Mouse (Mus musculus) heart, embryonic 13.5 days (tissue): ENCODE results near the gene Opn3. TPM values are rescaled to one million over a fixed set of nuclear protein-coding genes. Genes with fewer than 3 reads are reported as not detected.

ENCODE experiments used
- ATAC-seq: fragments of 200-750 bp; cut with Nextera tagmentation; 2 replicates; pipeline ENCODE4 v1.8.0; 2017; ENCODE audit warnings: moderate TSS enrichment; ENCODE audit not compliant: insufficient number of reproducible peaks, low FRiP score, low TSS enrichment; ENCODE audit errors: extremely low read depth
- H3K27ac ChIP-seq: fragments of 300-500 bp; sonication (generic); replicated peaks from 2 replicates; pipeline ENCODE4 v1.5.1; 2015; ENCODE audit warnings: moderate library complexity, mild to moderate bottlenecking, inconsistent platforms
- H3K27me3 ChIP-seq: fragments of 300-500 bp; sonication (generic); replicated peaks from 2 replicates; pipeline ENCODE4 v1.6.1; 2015; ENCODE audit warnings: mild to moderate bottlenecking, inconsistent platforms
- H3K36me3 ChIP-seq: fragments of 300-500 bp; sonication (generic); 2 replicates; pipeline ENCODE4 v1.6.1; 2015; ENCODE audit warnings: mild to moderate bottlenecking, inconsistent platforms
- H3K4me1 ChIP-seq: fragments of 300-500 bp; sonication (generic); 2 replicates; pipeline ENCODE4 v1.6.1; 2015; ENCODE audit warnings: inconsistent platforms
- H3K4me2 ChIP-seq: fragments of 300-500 bp; sonication (generic); 2 replicates; pipeline ENCODE4 v1.6.1; 2015; ENCODE audit warnings: inconsistent platforms, mild to moderate bottlenecking, moderate library complexity
- H3K4me3 ChIP-seq: fragments of 300-500 bp; sonication (generic); 2 replicates; pipeline ENCODE4 v1.5.1; 2015; ENCODE audit warnings: moderate library complexity, mild to moderate bottlenecking, inconsistent platforms
- H3K9ac ChIP-seq: fragments of 300-500 bp; sonication (generic); 2 replicates; pipeline ENCODE4 v1.6.1; 2015; ENCODE audit warnings: inconsistent platforms, mild to moderate bottlenecking, moderate library complexity
- H3K9me3 ChIP-seq: fragments of 300-500 bp; sonication (generic); 2 replicates; pipeline ENCODE4 v1.6.1; 2016; ENCODE audit warnings: inconsistent platforms
- WGBS: fragments of 180-500 bp; shearing (Covaris S2); methylation state at CpG from one replicate; pipeline ENCODE4 v1.1.7; 2015; ENCODE audit warnings: mixed read lengths; 5-methylcytosine and 5-hydroxymethylcytosine counted together
- polyA plus RNA-seq: library from polyadenylated mRNA; unstranded; fragments of >200 nt; fragmentation: Nextera tagmentation; extraction: Ambion mirVana; gene quantifications from 2 replicates; pipeline ENCODE4 v1.2.1, GENCODE M21; 2015

The Opn3 gene
- polyA plus RNA-seq, 1 experiment from 2014 or later: 10.9 TPM

DNA sequence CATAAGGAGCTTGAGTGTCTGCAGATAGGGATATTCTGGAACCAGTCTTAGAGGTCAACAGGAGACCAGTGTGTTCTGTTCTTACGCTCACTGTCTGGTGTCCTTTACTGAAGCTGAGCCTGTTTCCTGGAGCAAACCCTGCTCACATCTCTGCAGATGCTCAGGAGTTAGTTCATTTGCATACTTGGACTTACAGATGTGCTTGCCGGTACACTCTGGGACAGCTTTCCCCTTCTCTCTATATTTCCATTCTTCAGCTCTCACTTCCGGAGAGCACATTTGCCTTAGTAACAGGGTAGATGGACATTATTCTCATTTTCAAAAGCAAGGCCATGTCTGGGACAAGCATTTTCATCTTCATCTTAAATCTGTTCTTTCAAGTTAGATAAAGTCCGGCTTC, 44.0 kb downstream of the Opn3 start:
- Histone ChIP-seq H3K9ac (no peak overlapping the region), H3K4me3 (no peak overlapping the region), H3K27ac (no peak overlapping the region), H3K4me2 (no peak overlapping the region), H3K4me1 (no peaks in the 10 kb centered on the region), H3K9me3 (no peaks in the 10 kb centered on the region), H3K27me3 (no peaks in the 10 kb centered on the region), H3K36me3 (no peaks in the 10 kb centered on the region)
- no peak for ATAC-seq
- 83% methylated on average over 4 of the region's 4 CpGs for WGBS

DNA sequence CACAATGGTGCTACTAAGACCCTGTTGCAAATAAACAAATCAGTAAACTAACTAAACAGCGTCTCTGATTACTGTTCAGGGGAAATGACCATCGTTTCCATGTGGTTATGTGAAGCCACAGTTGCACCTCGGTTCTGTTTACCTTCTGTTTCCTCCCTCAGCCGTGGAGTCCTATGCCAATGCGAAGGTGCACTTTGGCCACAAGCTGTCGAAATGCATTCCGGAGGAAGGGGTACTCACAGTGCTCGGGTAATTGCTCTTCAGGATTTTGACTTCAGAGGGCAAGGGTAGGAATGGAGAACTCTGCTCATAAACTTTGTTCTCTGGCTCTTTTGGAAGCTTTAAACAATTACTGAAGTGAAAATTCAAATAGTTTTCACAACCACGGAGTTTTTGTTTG, 45.6 kb downstream of the Opn3 start:
- Histone ChIP-seq H3K4me1 (no peaks in the 10 kb centered on the region), H3K9ac (no peak overlapping the region), H3K27me3 (no peaks in the 10 kb centered on the region), H3K27ac (no peak overlapping the region), H3K4me2 (no peak overlapping the region), H3K36me3 (no peaks in the 10 kb centered on the region), H3K9me3 (no peaks in the 10 kb centered on the region), H3K4me3 (no peak overlapping the region)
- no peak for ATAC-seq
- WGBS: 51% methylated on average over 9 of the region's 9 CpGs

DNA sequence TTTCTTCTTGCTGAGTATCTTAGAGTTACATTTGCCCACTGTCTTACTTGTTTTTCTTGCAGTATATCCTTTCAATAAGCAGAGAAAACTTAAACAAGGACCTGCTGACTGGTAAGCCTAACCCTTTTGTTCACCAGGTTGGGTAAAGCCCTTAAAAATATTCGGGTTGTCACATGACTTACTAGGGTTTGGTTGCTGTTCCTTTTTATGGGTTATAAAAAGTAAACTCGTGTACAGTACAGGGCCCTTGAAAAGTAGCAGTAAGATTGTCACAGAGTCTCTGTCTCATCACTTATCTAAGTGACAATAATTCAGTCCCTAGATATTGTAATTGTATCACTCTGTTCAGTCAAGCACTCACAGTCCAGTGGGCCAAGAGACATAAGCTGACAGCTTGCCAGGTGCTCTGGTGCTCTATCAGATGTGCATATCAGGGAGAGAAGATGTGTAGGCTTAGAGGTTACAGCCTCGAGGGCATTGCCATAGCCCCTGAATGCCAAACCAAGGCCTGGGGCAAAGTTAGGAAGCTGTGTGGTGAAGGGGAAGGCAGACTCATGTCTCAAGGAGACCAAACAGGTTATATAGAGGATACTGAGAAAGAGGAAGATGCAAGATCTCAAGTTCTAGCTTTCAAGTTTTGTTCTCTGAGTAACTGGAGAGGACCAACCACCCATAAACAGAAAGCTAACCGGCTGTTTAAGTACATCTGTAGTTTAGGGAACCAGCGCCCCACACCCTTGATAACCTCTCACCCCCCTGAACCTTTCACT, 48.9 kb downstream of the Opn3 start:
- Histone ChIP-seq H3K36me3 (no peaks in the 10 kb centered on the region), H3K9ac (no peak overlapping the region), H3K27me3 (no peaks in the 10 kb centered on the region), H3K4me1 (no peaks in the 10 kb centered on the region), H3K4me3 (no peak overlapping the region), H3K27ac (no peak overlapping the region), H3K4me2 (no peak overlapping the region), H3K9me3 (no peaks in the 10 kb centered on the region)
- WGBS: 49% methylated on average over 5 of the region's 5 CpGs
- no peak for ATAC-seq

DNA sequence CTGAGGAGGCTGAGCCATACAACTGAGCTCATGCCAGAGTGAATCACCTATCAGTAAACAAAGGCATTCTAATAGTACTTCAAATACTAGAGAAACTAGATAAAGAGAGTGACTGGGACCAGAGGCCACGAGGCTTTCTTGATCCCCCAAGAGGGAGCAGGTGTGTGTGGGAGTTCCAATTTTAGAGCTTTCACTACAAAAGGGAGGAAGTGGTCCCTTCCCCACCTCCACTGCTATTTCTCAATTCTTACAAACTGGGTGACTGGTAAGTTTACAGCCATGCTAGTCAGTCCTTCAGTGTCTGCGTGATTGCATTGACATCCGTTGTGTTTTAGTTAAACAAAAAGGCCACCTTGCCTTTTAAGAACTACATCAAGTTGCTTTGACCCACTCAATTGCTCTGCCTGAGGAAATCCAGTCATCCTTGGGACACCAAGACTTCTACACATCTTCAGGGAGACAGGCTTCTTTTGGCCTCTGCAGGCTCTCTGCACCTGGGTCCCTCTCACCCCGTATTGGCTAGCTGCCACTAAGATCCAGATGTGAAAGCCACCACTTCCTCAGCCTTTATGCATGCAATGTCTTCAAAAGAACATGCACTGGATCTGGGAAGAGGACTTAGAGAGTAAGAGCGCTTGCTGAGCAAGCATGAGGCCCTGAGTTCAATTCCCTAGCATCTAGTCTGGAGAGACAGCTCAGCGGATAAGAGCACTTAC, 52.0 kb downstream of the Opn3 start:
- Histone ChIP-seq H3K36me3 (no peaks in the 10 kb centered on the region), H3K4me1 (no peaks in the 10 kb centered on the region), H3K4me2 (no peak overlapping the region), H3K9ac (no peak overlapping the region), H3K9me3 (no peaks in the 10 kb centered on the region), H3K4me3 (no peak overlapping the region), H3K27me3 (no peaks in the 10 kb centered on the region; the same call in 1 of the 2 replicates), H3K27ac (no peak overlapping the region)
- 69% methylated on average over 6 of the region's 6 CpGs for WGBS
- ATAC-seq: no peak

DNA sequence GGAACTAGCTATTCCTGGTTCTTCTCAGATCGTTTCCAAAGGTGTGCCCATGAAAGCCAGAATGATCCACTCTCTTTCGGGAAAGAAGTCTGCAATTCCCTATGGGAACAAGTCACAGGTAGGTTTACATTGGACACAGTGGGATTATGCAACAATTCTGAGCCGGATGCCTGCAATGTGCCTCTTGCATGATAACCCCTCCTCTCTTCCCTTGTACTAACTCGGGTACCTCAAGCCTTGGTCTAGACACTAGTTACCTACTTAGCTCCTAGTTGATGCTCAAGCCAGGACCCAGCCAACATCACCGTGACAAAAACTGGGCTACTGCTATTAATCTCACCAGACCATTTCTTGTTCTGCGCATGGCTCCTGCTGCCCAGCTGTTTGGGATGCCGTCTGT, 53.5 kb downstream of the Opn3 start:
- no peaks in the 10 kb centered on the region; the same call in 1 of the 2 replicates for H3K27me3 ChIP-seq
- no peak for ATAC-seq
- no peak overlapping the region for H3K4me3 ChIP-seq
- H3K4me2 ChIP-seq: no peak overlapping the region
- H3K27ac ChIP-seq: no peak overlapping the region
- no peaks in the 10 kb centered on the region for H3K9me3 ChIP-seq
- no peaks in the 10 kb centered on the region for H3K36me3 ChIP-seq
- H3K9ac ChIP-seq: no peak overlapping the region
- 81% methylated on average over 7 of the region's 7 CpGs for WGBS
- no peaks in the 10 kb centered on the region for H3K4me1 ChIP-seq

DNA sequence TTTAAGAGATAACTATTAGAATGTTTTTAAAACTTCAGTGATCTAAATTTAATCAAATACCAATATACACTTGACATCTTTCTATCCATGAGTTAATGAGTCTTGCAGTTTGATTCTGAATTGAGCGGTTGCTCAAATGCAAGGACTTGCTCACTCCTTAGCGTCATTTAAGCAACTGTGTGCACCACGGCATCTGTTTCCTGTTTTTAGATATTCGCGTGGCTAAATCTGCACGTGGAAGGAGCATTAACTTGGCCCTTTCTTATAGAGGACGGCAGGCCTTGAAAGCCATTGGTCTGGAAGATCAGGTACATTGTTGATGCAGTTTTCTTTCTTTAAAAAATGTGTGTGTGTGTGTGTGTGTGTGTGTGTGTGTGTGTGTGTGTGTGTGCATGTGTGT, 54.9 kb downstream of the Opn3 start:
- H3K9ac ChIP-seq: no peak overlapping the region
- H3K4me2 ChIP-seq: no peak overlapping the region
- no peaks in the 10 kb centered on the region for H3K9me3 ChIP-seq
- no peaks in the 10 kb centered on the region for H3K36me3 ChIP-seq
- no peaks in the 10 kb centered on the region; the same call in 1 of the 2 replicates for H3K27me3 ChIP-seq
- H3K4me1 ChIP-seq: no peaks in the 10 kb centered on the region
- H3K4me3 ChIP-seq: no peak overlapping the region
- H3K27ac ChIP-seq: no peak overlapping the region
- 67% methylated on average over 7 of the region's 7 CpGs for whole genome bisulfite sequencing
- no peak for ATAC-seq

DNA sequence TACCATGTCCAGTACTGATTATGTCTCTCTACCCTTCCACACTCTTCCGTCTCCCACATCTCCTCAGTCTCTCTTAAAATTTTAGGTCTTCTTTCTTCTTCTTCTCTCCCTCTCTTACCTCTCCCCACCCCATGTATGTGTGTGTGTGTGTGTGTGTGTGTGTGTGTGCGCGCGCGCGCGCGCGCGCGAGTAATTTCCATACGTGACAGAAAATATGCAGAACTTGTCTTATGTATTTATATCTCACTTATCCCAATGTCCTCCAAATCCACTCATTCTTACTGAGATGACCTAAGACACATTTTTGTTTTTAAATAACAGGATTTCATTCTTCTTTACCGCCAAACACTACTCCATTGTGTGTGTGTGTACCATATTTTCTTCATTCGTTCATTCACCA, 60.1 kb downstream of the Opn3 start:
- Histone ChIP-seq H3K9me3 (no peaks in the 10 kb centered on the region), H3K4me2 (no peak overlapping the region), H3K9ac (no peak overlapping the region), H3K36me3 (no peaks in the 10 kb centered on the region), H3K4me3 (no peak overlapping the region), H3K4me1 (no peaks in the 10 kb centered on the region), H3K27me3 (no peaks in the 10 kb centered on the region; the same call in 1 of the 2 replicates), H3K27ac (no peak overlapping the region)
- ATAC-seq: no peak
- WGBS: 92% methylated on average over 14 of the region's 14 CpGs

DNA sequence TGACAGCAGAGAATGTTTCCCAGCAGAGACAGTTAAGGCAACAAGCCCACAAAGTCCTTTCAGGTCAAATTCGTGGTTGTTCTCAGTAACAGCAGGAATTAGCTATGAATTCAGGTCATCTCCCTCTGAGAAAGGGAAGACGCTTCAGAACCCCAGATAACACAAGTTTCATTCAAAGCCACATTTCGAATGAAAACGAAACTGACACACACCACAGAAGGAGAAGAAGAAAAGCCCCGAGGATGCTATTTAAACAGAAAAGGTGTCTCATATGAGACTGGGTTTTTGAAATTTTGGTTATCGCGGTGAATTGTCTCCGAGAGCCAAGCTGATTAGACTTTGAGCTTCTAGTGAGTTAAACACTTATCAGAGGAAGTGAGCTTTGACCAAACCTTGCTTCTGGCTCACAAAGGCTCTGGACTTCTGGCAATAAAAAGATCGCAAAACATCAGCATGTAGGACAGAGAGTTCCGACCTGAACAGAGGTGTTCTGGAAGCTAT, 60.8 kb downstream of the Opn3 start:
- H3K4me3 ChIP-seq: no peak overlapping the region
- no peaks in the 10 kb centered on the region for H3K4me1 ChIP-seq
- no peaks in the 10 kb centered on the region; the same call in 1 of the 2 replicates for H3K27me3 ChIP-seq
- 66% methylated on average over 10 of the region's 10 CpGs for WGBS
- ATAC-seq: no peak
- no peak overlapping the region for H3K4me2 ChIP-seq
- H3K27ac ChIP-seq: no peak overlapping the region
- no peak overlapping the region for H3K9ac ChIP-seq
- H3K36me3 ChIP-seq: no peaks in the 10 kb centered on the region
- H3K9me3 ChIP-seq: no peaks in the 10 kb centered on the region

DNA sequence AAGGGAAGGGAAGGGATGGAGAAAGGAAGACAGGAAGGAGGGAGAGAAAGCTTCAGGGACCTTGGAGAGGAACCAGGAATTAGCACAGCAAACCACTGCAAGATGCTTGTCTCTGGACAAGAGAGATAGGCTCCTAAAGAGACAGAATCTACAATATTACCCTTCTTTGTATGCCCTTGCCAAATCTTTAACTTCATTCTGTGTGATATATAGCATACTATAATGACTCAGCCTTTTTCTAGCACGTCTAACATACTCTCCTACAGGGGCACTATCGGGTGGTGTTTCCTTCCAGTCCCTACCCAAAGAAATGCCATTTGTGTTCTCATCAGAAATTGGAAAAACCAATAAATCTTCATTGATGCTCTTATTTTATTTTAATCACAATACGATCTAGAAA, 61.5 kb downstream of the Opn3 start:
- Histone ChIP-seq H3K4me3 (no peak overlapping the region), H3K4me2 (no peak overlapping the region)

DNA sequence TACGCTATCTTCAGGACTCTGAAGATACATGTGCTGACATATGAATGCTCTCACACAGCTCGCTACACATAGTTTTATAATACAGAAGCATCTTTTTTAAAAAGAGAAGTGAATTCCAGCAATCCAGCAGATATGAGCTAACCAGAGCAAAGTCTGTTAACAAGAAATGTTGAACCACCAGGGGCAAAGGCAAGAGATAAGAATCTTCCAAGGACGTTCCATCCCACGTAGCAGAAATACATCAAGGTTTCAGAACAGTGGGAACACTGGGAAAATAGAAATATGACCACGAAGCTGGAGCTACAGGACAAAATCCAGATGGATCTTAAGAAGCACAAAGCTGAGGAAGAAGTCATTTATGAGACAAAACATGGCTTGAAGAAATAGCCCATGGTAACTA, 62.2 kb downstream of the Opn3 start:
- Histone ChIP-seq H3K4me3 (no peak overlapping the region), H3K27ac (no peak overlapping the region), H3K9ac (no peak overlapping the region), H3K4me1 (no peaks in the 10 kb centered on the region), H3K27me3 (no peaks in the 10 kb centered on the region), H3K36me3 (no peaks in the 10 kb centered on the region), H3K4me2 (no peak overlapping the region), H3K9me3 (no peaks in the 10 kb centered on the region)
- WGBS: 70% methylated on average over 5 of the region's 5 CpGs
- ATAC-seq: no peak

More for the DNA sequence above, 61.5 kb downstream of the Opn3 start:
- Histone ChIP-seq H3K27ac (no peak overlapping the region), H3K27me3 (no peaks in the 10 kb centered on the region; the same call in 1 of the 2 replicates), H3K9me3 (no peaks in the 10 kb centered on the region), H3K36me3 (no peaks in the 10 kb centered on the region), H3K4me1 (no peaks in the 10 kb centered on the region), H3K9ac (no peak overlapping the region)
- WGBS: 72% methylated on average over 3 of the region's 3 CpGs
- no peak for ATAC-seq

DNA sequence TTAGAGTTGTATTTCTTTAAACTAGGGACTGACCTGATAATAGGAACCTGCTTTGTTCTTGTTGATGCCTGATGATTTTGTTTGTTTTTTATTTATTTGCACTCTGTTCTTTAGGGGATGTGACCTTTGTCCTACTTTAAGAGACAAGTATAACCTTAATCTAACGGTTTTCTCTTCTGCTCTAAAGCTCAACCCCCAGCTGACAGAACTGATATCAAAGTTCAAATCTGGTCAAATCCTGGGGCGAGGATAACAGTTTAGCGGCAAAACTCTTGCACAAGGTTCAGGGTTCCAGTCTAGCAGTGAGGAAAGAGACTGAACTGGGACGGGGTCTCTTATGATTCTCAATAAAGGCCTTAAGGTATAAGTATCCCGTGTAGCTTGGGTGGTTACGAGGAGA, 63.3 kb downstream of the Opn3 start:
- Histone ChIP-seq H3K9me3 (no peaks in the 10 kb centered on the region), H3K36me3 (no peaks in the 10 kb centered on the region), H3K4me1 (peaks cover 7% of the 10 kb centered on the region), H3K27me3 (no peaks in the 10 kb centered on the region), H3K27ac (no peak overlapping the region), H3K4me2 (no peak overlapping the region), H3K9ac (no peak overlapping the region), H3K4me3 (no peak overlapping the region)
- ATAC-seq: no peak
- 77% methylated on average over 6 of the region's 6 CpGs for WGBS
